Mouse (Mus musculus) liver, adult (tissue): ENCODE measurements around the gene Zfp74.

Experiments used
- GATA4 ChIP-seq: IDR thresholded peaks from 2 replicates; pipeline ENCODE4 v1.6.1; 2014; ENCODE audit warnings: mild to moderate bottlenecking, low read length; ENCODE audit not compliant: insufficient replicate concordance

Zfp74 gene

GRCm38 (mm10) chr7:29959004-29959403 is 5.1 kb upstream of the Zfp74 start:
- TF ChIP-seq GATA4, result no peak

- no peak for TF ChIP-seq GATA4
Measured at GRCm38 (mm10) chr7:29958125-29958724, 4.3 kb upstream of the Zfp74 start.

- no peak for TF ChIP-seq GATA4
Measured at GRCm38 (mm10) chr7:29956257-29956656, 2.4 kb upstream of the Zfp74 start.

- TF ChIP-seq GATA4, result no peak
Measured at GRCm38 (mm10) chr7:29954731-29955130, 842 bp upstream of the Zfp74 start.

GRCm38 (mm10) chr7:29953086-29953485 is 803 bp downstream of the Zfp74 start:
- TF ChIP-seq GATA4, result no peak

GRCm38 (mm10) chr7:29944201-29944600 is 9.7 kb downstream of the Zfp74 start:
- TF ChIP-seq GATA4, result no peak

- no peak for TF ChIP-seq GATA4
Measured at GRCm38 (mm10) chr7:29943720-29944119, 10.2 kb downstream of the Zfp74 start.

- no peak for TF ChIP-seq GATA4
Measured at GRCm38 (mm10) chr7:29942740-29943139, 11.1 kb downstream of the Zfp74 start.

GRCm38 (mm10) chr7:29941027-29941426 is 12.9 kb downstream of the Zfp74 start:
- TF ChIP-seq GATA4, result 0 out of 2 replicates have a peak, but pooled peaks have one; percentile 2

GRCm38 (mm10) chr7:29938856-29939255 is 15.0 kb downstream of the Zfp74 start:
- TF ChIP-seq GATA4, result no peak

GRCm38 (mm10) chr7:29922780-29923179 is 31.1 kb downstream of the Zfp74 start:
- no peak for TF ChIP-seq GATA4

- no peak for TF ChIP-seq GATA4
Measured at GRCm38 (mm10) chr7:29921439-29922093, 32.3 kb downstream of the Zfp74 start.

GRCm38 (mm10) chr7:29918062-29918453 is 35.8 kb downstream of the Zfp74 start:
- no peak for TF ChIP-seq GATA4

GRCm38 (mm10) chr7:29917371-29918061 is 36.4 kb downstream of the Zfp74 start:
- no peak for TF ChIP-seq GATA4

GRCm38 (mm10) chr7:29912172-29912571 is 41.7 kb downstream of the Zfp74 start:
- no peak for TF ChIP-seq GATA4

GRCm38 (mm10) chr7:29910252-29910651 is 43.6 kb downstream of the Zfp74 start:
- TF ChIP-seq GATA4, result no peak
